Mouse (Mus musculus) intestine, postnatal 0 days (tissue): ENCODE data around the gene 1700008O03Rik. TPM values are rescaled to one million over a fixed set of nuclear protein-coding genes. Genes with fewer than 3 reads are reported as not detected.
A peak's percentile ranks its signal among the peaks of the same experiment; 100 is the strongest.

Experiments used
- ATAC-seq: fragments of 200-750 bp; cut with Nextera tagmentation; 2 replicates; pipeline ENCODE4 v1.8.0; 2017; ENCODE audit warnings: mild to moderate bottlenecking, moderate TSS enrichment, moderate library complexity
- H3K27ac ChIP-seq: fragments of 300-500 bp; sonication (generic); 2 replicates; pipeline ENCODE4 v1.5.1; 2014; ENCODE audit warnings: mild to moderate bottlenecking, low read depth, low read length, moderate library complexity
- H3K27me3 ChIP-seq: fragments of 300-500 bp; sonication (generic); replicated peaks from 2 replicates; pipeline ENCODE4 v1.6.1; 2014; ENCODE audit warnings: low read length, mixed read lengths; ENCODE audit not compliant: control insufficient read depth, insufficient read depth
- H3K36me3 ChIP-seq: fragments of 300-500 bp; sonication (generic); 2 replicates; pipeline ENCODE4 v1.6.1; 2014; ENCODE audit warnings: mild to moderate bottlenecking, moderate library complexity; ENCODE audit not compliant: control insufficient read depth, insufficient read depth
- H3K4me1 ChIP-seq: fragments of 300-500 bp; sonication (generic); replicated peaks from 2 replicates; pipeline ENCODE4 v1.6.1; 2014; ENCODE audit warnings: antibody characterized with exemption, low read length, mixed read lengths; ENCODE audit not compliant: control insufficient read depth, insufficient read depth
- H3K4me2 ChIP-seq: fragments of 300-500 bp; sonication (generic); replicated peaks from 2 replicates; pipeline ENCODE4 v1.6.1; 2014; ENCODE audit warnings: low read depth, mild to moderate bottlenecking, moderate library complexity
- H3K4me3 ChIP-seq: fragments of 300-500 bp; sonication (generic); 2 replicates; pipeline ENCODE4 v1.5.1; 2014; ENCODE audit warnings: low read depth, low read length
- H3K9ac ChIP-seq: fragments of 300-500 bp; sonication (generic); 2 replicates; pipeline ENCODE4 v1.6.1; 2014; ENCODE audit warnings: mild to moderate bottlenecking, low read depth, low read length
- H3K9me3 ChIP-seq: fragments of 300-500 bp; sonication (generic); 2 replicates; pipeline ENCODE4 v1.6.1; 2016; ENCODE audit warnings: mixed run types; ENCODE audit not compliant: control insufficient read depth
- CTCF ChIP-seq: sonication (generic); IDR thresholded peaks from 2 replicates; pipeline ENCODE4 v1.5.1; 2016; ENCODE audit warnings: low read depth, mild to moderate bottlenecking, control low read depth, antibody characterized with exemption, moderate library complexity
- WGBS: fragments of 180-500 bp; shearing (Covaris S2); extraction: QIAGEN DNeasy Blood & Tissue Kit; methylation state at CpG from one replicate; pipeline ENCODE4 v1.1.7; 2014; 5-methylcytosine and 5-hydroxymethylcytosine counted together
- polyA plus RNA-seq: library from polyadenylated mRNA; unstranded; fragments of >200 nt; fragmentation: Nextera tagmentation; extraction: Ambion mirVana; gene quantifications from 2 replicates; pipeline ENCODE4 v1.2.1, GENCODE M21; 2015

The 1700008O03Rik gene
- polyA plus RNA-seq, result 0.51 and 0.60 TPM in 2 replicates

DNA sequence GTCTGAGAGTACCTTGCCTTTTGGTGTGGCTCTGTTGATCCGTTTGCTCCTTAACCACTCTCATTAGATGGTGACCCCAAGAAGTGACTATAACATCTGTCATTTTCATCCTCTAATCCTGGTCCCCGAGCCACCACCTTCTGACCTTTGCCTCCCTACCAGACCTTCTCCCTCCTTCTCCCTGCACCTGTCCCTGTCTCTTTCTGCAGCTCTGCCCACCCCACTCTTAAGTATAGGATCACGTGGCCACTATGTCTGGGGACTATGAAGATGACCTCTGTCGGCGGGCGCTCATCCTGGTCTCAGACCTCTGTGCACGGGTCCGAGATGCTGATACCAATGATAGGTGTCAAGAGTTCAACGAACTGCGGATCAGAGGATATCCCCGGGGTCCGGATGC, at the start of gene 1700008O03Rik:
Gene 1700008O03Rik (minus strand): TSS at position 101 of the 400 bp plus-strand sequence.
- H3K36me3 ChIP-seq, result no peaks in the 10 kb centered on the region
- no peaks in the 10 kb centered on the region for H3K4me1 ChIP-seq
- TF ChIP-seq CTCF, result no peak
- H3K27ac ChIP-seq, result no peak within 1 kb of the TSS
- 80% methylated on average over 12 of the region's 12 CpGs for WGBS
- H3K9ac ChIP-seq, result no peak within 1 kb of the TSS
- H3K27me3 ChIP-seq, result peaks cover 18% of the 10 kb centered on the region; the same call in 1 of the 2 replicates
- H3K4me3 ChIP-seq, result peak within 1 kb of the TSS; percentile 46
- ATAC-seq, result no peak
- peak within 1 kb of the TSS; percentile 85 for H3K4me2 ChIP-seq
- no peaks in the 10 kb centered on the region for H3K9me3 ChIP-seq

DNA sequence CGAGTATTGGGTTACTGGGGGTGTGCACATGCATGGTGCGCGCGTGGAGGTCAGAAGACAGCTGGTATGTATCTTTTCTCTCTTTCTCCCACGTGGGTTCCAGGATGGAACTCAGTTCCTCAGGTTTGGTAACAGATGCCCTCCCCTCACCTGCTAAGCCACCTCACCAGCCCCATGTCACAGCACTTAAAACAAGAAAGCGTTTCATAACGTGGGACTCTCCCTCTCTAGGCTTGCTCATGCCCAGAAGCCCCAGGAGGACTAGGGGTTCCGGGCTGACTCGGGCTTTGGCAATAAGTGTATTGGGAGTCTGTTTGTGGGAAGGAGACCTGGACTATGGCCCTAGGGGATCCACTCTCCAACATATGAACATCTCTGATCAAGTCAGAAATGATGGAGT, 48.5 kb upstream of the 1700008O03Rik start:
- H3K27ac ChIP-seq, result no peak overlapping the region
- H3K9ac ChIP-seq, result no peak overlapping the region
- TF ChIP-seq CTCF, result no peak
- no peaks in the 10 kb centered on the region for H3K36me3 ChIP-seq
- no peak overlapping the region for H3K4me3 ChIP-seq
- no peaks in the 10 kb centered on the region for H3K9me3 ChIP-seq
- no peak overlapping the region for H3K4me2 ChIP-seq
- ATAC-seq, result no peak
- H3K4me1 ChIP-seq, result no peaks in the 10 kb centered on the region
- WGBS, result 69% methylated on average over 9 of the region's 9 CpGs
- peaks cover 22% of the 10 kb centered on the region for H3K27me3 ChIP-seq

DNA sequence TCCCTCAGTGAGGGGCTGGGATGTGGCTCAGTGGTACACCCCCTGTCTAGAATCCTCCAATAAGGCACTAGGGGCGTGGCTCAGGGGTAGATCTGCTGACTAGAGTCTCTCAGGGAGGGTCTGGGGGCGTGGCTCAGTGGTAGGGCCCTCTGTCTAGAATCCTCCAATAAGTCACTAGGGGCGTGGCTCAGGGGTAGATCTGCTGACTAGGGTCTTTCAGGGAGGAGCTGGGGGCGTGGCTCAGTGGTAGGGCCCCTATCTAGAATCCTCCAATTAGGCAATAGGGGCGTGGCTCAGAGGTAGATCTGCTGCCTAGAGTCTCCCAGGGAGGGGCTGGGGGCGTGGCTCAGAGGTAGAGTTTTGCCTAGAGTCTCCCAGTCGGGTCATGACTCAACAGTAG, 47.8 kb upstream of the 1700008O03Rik start:
- Histone ChIP-seq H3K9ac (no peak overlapping the region), H3K4me1 (no peaks in the 10 kb centered on the region), H3K4me2 (no peak overlapping the region), H3K36me3 (no peaks in the 10 kb centered on the region), H3K27me3 (peaks cover 25% of the 10 kb centered on the region), H3K27ac (no peak overlapping the region), H3K4me3 (no peak overlapping the region), H3K9me3 (no peaks in the 10 kb centered on the region)
- ATAC-seq, result no peak
- WGBS, result under 1% methylated on average over 7 of the region's 7 CpGs
- TF ChIP-seq CTCF, result no peak

DNA sequence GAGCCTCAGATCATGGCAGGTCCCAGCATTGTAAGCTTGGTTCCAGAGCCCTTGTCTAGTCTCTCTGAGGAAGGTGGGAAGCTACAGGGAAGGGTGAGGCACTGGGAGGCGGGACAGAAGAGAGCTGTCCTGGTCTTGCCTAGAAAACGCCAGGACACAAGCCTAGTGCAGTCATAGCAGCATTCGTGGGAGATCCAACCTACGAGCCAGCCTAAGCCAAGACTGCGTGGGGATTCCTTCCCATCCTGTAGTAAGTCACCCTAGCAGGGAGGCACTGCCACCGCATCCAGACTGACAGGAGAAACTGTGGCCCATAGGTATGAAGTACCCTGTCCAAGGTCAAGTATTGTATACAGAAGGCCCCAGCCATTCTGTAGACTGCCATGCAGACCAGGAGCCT, 46.9 kb upstream of the 1700008O03Rik start:
- no peak overlapping the region for H3K27ac ChIP-seq
- WGBS, result 72% methylated on average over 6 of the region's 6 CpGs
- H3K9me3 ChIP-seq, result no peaks in the 10 kb centered on the region
- H3K4me2 ChIP-seq, result no peak overlapping the region
- no peaks in the 10 kb centered on the region for H3K4me1 ChIP-seq
- no peak overlapping the region for H3K9ac ChIP-seq
- H3K27me3 ChIP-seq, result peaks cover 33% of the 10 kb centered on the region
- no peak for ATAC-seq
- H3K4me3 ChIP-seq, result no peak overlapping the region
- TF ChIP-seq CTCF, result no peak
- H3K36me3 ChIP-seq, result no peaks in the 10 kb centered on the region

- Histone ChIP-seq H3K36me3 (no peaks in the 10 kb centered on the region), H3K9me3 (no peaks in the 10 kb centered on the region), H3K27me3 (peaks cover 34% of the 10 kb centered on the region), H3K27ac (no peak overlapping the region), H3K4me1 (no peaks in the 10 kb centered on the region), H3K9ac (no peak overlapping the region), H3K4me2 (peak overlapping the region; percentile 59), H3K4me3 (peak overlapping the region; percentile 32)
- ATAC-seq, result no peak
- TF ChIP-seq CTCF, result no peak
- 5% methylated on average over 29 of the region's 32 CpGs for WGBS
Measured at GRCm38 (mm10) chr7:44429534-44430488, 44.2 kb upstream of the 1700008O03Rik start.

GRCm38 (mm10) chr7:44428968-44429521, 43.4 kb upstream of the 1700008O03Rik start, which contains the start of gene Lrrc4b:
Gene Lrrc4b (plus strand): TSS chr7:44429018.
- TF ChIP-seq CTCF, result no peak
- Histone ChIP-seq H3K36me3 (no peaks in the 10 kb centered on the region), H3K27me3 (peaks cover 34% of the 10 kb centered on the region), H3K27ac (no peak within 1 kb of the TSS), H3K9ac (peak within 1 kb of the TSS; percentile 37; the same call in 1 of the 2 replicates), H3K4me1 (no peaks in the 10 kb centered on the region), H3K9me3 (no peaks in the 10 kb centered on the region), H3K4me3 (peak within 1 kb of the TSS; percentile 32), H3K4me2 (peak within 1 kb of the TSS; percentile 59)
- 2% methylated on average over 45 of the region's 69 CpGs for WGBS
- no peak for ATAC-seq
